Mouse (Mus musculus) erythroblast, embryonic 14.5 days (primary cell): ENCODE results near the gene Aimp1. TPM values are rescaled to one million over a fixed set of nuclear protein-coding genes. Genes with fewer than 3 reads are reported as not detected.

Experiments
- H3K27me3 ChIP-seq: 2 replicates; pipeline ENCODE4 v1.6.1; 2012; ENCODE audit warnings: inconsistent platforms; ENCODE audit not compliant: control insufficient read depth
- H3K36me3 ChIP-seq: 2 replicates; pipeline ENCODE4 v1.6.1; 2012; ENCODE audit warnings: mild to moderate bottlenecking, inconsistent platforms; ENCODE audit not compliant: control insufficient read depth
- H3K4me1 ChIP-seq: 2 replicates; pipeline ENCODE4 v1.6.1; 2012; ENCODE audit warnings: inconsistent platforms; ENCODE audit not compliant: control insufficient read depth
- H3K4me3 ChIP-seq: replicated peaks from 2 replicates; pipeline ENCODE3; 2012; ENCODE audit warnings: moderate library complexity, mild to moderate bottlenecking, inconsistent platforms
- H3K9me3 ChIP-seq: 2 replicates; pipeline ENCODE4 v1.6.1; 2012; ENCODE audit warnings: low read length, inconsistent platforms, mixed read lengths; ENCODE audit not compliant: control insufficient read depth
- GATA1 ChIP-seq: IDR thresholded peaks from 2 replicates; pipeline ENCODE4 v1.6.1; 2012; ENCODE audit warnings: low read length, inconsistent platforms, mixed read lengths
- TAL1 ChIP-seq: IDR thresholded peaks from 3 replicates; pipeline ENCODE4 v1.6.1; 2012; ENCODE audit warnings: low read length, inconsistent platforms, mixed read lengths
- polyA plus RNA-seq: library from polyadenylated mRNA; stranded (reverse); fragments of >175 nt; gene quantifications from 2 replicates; pipeline ENCODE4 v1.2.3, GENCODE M21; 2012

The Aimp1 gene
- polyA plus RNA-seq, result 1.3 and 2.1 TPM in 2 replicates

DNA sequence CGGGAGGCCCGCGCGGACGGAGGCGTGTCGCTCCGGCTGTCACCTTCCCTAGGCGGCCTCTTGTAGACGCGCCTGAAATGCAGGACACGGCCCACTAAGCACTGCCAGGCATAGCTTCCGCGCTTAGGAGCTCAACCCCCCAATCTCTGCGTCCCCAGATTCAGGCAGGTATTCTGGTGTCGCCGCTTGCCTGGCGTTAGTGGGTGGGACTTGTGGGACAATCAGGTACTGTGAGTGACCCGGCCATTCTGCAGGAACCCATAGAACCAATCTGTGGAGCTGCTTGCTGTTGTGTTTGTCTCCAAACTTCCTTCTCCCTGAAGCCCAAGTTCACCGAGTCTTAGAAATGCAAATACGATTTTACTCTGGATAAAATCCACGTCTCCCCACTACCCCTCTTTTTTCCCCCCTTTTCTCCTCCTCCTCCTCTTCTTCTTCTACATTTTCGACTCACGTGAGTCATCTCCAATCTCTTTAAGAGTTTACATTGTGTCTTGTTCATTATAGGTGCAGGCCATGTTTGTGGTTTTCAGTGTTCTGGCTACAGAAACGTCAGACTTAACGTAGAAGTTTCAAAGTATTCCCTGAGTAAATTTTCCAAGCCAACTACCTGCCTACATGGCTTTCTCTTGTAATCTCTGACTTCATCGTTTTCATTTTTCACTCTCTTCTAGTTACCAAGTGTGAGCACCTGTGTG lies at the start of gene Aimp1:
Aimp1 (minus strand) TSS at position 140 of the 698 bp plus-strand sequence.
- no peaks in the 10 kb centered on the region for H3K27me3 ChIP-seq
- peaks cover 9% of the 10 kb centered on the region for H3K36me3 ChIP-seq
- TF ChIP-seq GATA1 (no peak), TAL1 (no peak)
- no peaks in the 10 kb centered on the region for H3K9me3 ChIP-seq
- peaks cover 32% of the 10 kb centered on the region for H3K4me1 ChIP-seq
- H3K4me3 ChIP-seq, result peak within 1 kb of the TSS; percentile 99

GRCm38 (mm10) chr3:132724326-132724725 lies 40.2 kb upstream of the Aimp1 start:
- TF ChIP-seq GATA1 (no peak), TAL1 (no peak)
- peaks cover 7% of the 10 kb centered on the region for H3K36me3 ChIP-seq
- H3K4me3 ChIP-seq, result no peak overlapping the region
- H3K9me3 ChIP-seq, result no peaks in the 10 kb centered on the region
- no peaks in the 10 kb centered on the region for H3K27me3 ChIP-seq
- no peaks in the 10 kb centered on the region for H3K4me1 ChIP-seq

- Histone ChIP-seq H3K36me3 (peaks cover 3% of the 10 kb centered on the region), H3K9me3 (no peaks in the 10 kb centered on the region), H3K27me3 (no peaks in the 10 kb centered on the region), H3K4me3 (no peak overlapping the region), H3K4me1 (no peaks in the 10 kb centered on the region)
- no peak for TF ChIP-seq GATA1
- TF ChIP-seq TAL1, result no peak
Measured at GRCm38 (mm10) chr3:132717316-132717715, 33.1 kb upstream of the Aimp1 start.

DNA sequence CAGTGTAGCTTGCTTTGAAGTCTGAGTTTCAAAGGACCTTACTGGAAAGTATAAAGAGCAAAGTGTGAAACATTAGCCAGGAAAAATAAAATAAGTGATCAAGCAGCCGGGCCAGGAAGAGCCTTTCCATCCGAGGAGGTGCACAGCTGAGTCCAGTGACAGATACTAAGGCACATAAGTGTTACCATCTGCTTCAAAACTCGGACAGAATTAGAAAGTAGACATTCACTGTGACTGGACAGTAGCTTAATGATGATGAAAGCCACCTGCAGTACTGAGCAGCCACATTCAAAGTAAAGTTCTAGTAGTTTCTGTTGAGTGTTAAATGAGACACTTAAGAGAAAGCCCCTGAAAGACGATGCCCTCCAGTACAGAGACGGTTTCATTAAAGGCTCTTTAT lies 29.7 kb upstream of the Aimp1 start:
- peaks cover 3% of the 10 kb centered on the region for H3K36me3 ChIP-seq
- TF ChIP-seq GATA1 (no peak), TAL1 (no peak)
- H3K9me3 ChIP-seq, result no peaks in the 10 kb centered on the region
- no peaks in the 10 kb centered on the region for H3K4me1 ChIP-seq
- H3K4me3 ChIP-seq, result no peak overlapping the region
- no peaks in the 10 kb centered on the region for H3K27me3 ChIP-seq

- H3K4me1 ChIP-seq, result no peaks in the 10 kb centered on the region
- TF ChIP-seq GATA1 (no peak), TAL1 (no peak)
Measured at GRCm38 (mm10) chr3:132706977-132707376, 22.8 kb upstream of the Aimp1 start.

DNA sequence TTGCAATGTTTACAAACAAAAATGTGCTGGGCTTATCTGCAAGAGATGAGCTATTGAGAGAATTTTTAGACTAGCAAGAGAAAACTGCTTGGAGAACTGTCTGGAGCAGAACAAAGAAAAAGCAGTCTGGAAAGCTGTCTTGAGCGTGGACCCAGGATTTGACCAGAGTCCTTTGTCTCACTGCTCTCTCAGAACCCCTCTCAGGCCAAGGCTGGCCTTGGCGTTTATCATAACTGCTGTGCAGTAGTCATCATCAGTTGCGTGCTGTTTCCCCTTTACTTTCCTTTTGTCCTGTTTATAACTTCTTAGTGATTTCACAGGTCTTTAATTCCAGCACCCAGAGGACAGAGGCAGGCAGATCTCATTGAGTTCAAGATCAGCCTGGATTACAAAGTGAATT lies 20.0 kb upstream of the Aimp1 start:
- no peaks in the 10 kb centered on the region for H3K4me1 ChIP-seq
- no peak for TF ChIP-seq GATA1
- no peak for TF ChIP-seq TAL1

More at GRCm38 (mm10) chr3:132706977-132707376, 22.8 kb upstream of the Aimp1 start:
- H3K36me3 ChIP-seq, result no peaks in the 10 kb centered on the region
- H3K27me3 ChIP-seq, result no peaks in the 10 kb centered on the region
- H3K4me3 ChIP-seq, result no peak overlapping the region
- no peaks in the 10 kb centered on the region for H3K9me3 ChIP-seq

DNA sequence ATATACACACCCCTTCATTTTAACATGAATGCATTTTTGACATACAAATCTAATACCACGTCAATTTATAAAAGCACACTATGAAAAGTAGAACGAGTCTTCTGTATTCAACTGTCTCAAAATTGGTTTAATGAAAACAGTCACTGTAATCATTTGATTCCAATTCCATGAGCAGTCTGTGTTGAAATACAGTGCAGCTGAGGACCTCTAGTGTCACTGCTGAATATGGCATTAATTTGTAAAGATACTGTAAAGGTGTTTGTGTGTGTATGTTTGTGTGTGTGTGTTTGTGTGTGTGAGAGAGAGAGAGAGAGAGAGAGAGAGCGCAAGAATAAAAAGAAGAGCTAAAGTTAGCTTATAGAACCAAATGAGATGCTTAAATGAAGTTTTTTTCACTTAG lies 17.2 kb upstream of the Aimp1 start:
- H3K27me3 ChIP-seq, result no peaks in the 10 kb centered on the region
- no peaks in the 10 kb centered on the region; the same call in 1 of the 2 replicates for H3K36me3 ChIP-seq
- no peak overlapping the region for H3K4me3 ChIP-seq
- H3K4me1 ChIP-seq, result no peaks in the 10 kb centered on the region
- TF ChIP-seq GATA1 (no peak), TAL1 (no peak)
- H3K9me3 ChIP-seq, result no peaks in the 10 kb centered on the region

More for the DNA sequence above, 20.0 kb upstream of the Aimp1 start:
- H3K36me3 ChIP-seq, result no peaks in the 10 kb centered on the region; the same call in 1 of the 2 replicates
- H3K9me3 ChIP-seq, result no peaks in the 10 kb centered on the region
- H3K4me3 ChIP-seq, result no peak overlapping the region
- H3K27me3 ChIP-seq, result no peaks in the 10 kb centered on the region

DNA sequence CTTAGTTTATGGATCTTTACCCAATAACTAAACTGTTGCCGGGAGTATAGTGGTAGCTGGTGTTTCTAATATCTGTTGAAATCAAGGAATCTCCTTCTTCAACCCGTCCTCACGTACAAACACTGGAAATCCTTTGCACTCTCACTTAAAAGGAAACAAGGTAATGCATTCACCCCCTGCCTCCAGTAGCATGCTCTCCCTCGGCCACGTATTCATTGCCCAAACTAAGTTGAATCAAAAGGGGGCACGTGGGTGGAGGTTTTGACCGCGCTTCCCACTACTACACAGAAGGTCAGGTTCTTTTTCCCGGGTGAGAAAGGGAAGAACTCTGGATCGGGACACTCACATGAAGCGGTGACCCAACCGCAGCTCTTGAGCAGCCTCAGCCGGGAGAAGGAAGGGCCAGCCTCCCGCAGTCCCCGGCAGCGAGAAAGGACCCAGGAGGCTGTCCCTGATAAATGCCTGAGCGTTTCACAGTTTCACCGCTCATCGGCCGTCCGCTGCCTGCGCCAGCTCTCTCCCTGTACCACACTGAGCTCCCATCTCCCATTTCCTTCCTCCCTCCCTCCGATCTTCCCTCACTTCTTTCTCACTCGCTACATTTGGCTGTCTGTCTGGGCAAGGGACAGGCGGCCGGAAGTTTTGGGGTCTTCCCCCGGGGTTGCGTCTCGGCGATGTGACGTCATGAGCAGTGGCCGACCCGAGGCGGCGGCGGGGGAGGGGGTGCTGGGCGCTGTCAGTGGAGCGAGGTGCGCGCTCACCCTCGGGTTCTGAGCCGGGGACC lies 531 bp downstream of the Aimp1 start, which contains the start of gene Tbck:
Tbck (plus strand) TSS at position 698 of the 784 bp plus-strand sequence.
- TF ChIP-seq GATA1, result no peak
- TF ChIP-seq TAL1, result no peak
- H3K4me1 ChIP-seq, result peaks cover 34% of the 10 kb centered on the region
- H3K36me3 ChIP-seq, result peaks cover 9% of the 10 kb centered on the region
- no peaks in the 10 kb centered on the region for H3K27me3 ChIP-seq
- no peaks in the 10 kb centered on the region for H3K9me3 ChIP-seq
- H3K4me3 ChIP-seq, result peak within 1 kb of the TSS; percentile 99

GRCm38 (mm10) chr3:132677494-132677893 lies 6.7 kb downstream of the Aimp1 start:
- Histone ChIP-seq H3K4me1 (peaks cover 10% of the 10 kb centered on the region), H3K4me3 (no peak overlapping the region)
- no peak for TF ChIP-seq GATA1
- no peak for TF ChIP-seq TAL1

More at GRCm38 (mm10) chr3:132677494-132677893, 6.7 kb downstream of the Aimp1 start:
- no peaks in the 10 kb centered on the region for H3K9me3 ChIP-seq
- peaks cover 31% of the 10 kb centered on the region for H3K36me3 ChIP-seq
- H3K27me3 ChIP-seq, result no peaks in the 10 kb centered on the region
